23 mouse cellular contexts compared by ENCODE assay signal in genomic region chr16:71944165-71944564, GRCm38 (mm10).
DNase-seq lines count a peak whose midpoint lies in the region; ATAC-seq and TF ChIP-seq lines count a peak whose summit lies in the region.
"Had no signal": no experiment of that assay in that cellular context is flagged by ENCODE, and none has a peak within 500 bp of the region (broad histone marks: within the 10 kb centered on the region; RNA-seq: fewer than 3 reads in every experiment).

No protein-coding gene starts in this region.

- DNase-seq in embryo, embryonic 10 days (ENCODE audit: low spot score): peak; percentile 9
- DNase-seq in embryo, embryonic 9.5 days (ENCODE audit: extremely low spot score): no peak
- DNase-seq in kidney, adult 2 months: peak; percentile 36
- DNase-seq in kidney, postnatal 4 days: no peak
- DNase-seq in 3T3-L1 (ENCODE audit: low read depth, low spot score) (peak; percentile 54), MN1 (ENCODE audit: low spot score) (no peak)
- DNase-seq in embryonic facial prominence, embryonic 14.5 days (ENCODE audit: low spot score): peak; percentile 67
- no peak for DNase-seq in thymus, postnatal 14 days
- DNase-seq: adrenal gland, postnatal 14 days; cerebellum, adult 11 months; cerebellum, adult 9-11 months; heart, postnatal 14 days; liver, embryonic 13.5 days; lung, adult 2 months; lung, postnatal 14 days; thymus, adult 18-20 months; thymus, postnatal 4 days had no signal

- WGBS in kidney, adult 2 months: 55% methylated on average over 2 of the region's 2 CpGs
- 36% methylated on average over 2 of the region's 2 CpGs for whole genome bisulfite sequencing in embryonic facial prominence, embryonic 14.5 days

- no peak overlapping the region for H3K9ac ChIP-seq in embryonic facial prominence, embryonic 14.5 days (ENCODE audit: low read depth, low read length)
- H3K9ac ChIP-seq: limb, embryonic 12.5 days; liver, embryonic 13.5 days; midbrain, embryonic 13.5 days; stomach, embryonic 15.5 days had no signal

- TF ChIP-seq POLR2A in kidney, adult 2 months (IDR thresholded peaks at IDR 0.05; ENCODE audit: low read depth, low read length): no peak

- no peak for ATAC-seq in embryonic facial prominence, embryonic 14.5 days (ENCODE audit: low read depth)
- ATAC-seq: hindbrain, postnatal 0 days; intestine, embryonic 16.5 days; midbrain, embryonic 13.5 days had no signal

- no peaks in the 10 kb centered on the region for H3K36me3 ChIP-seq in kidney, adult 2 months (ENCODE audit: control insufficient read depth, insufficient read depth, low read length)
- H3K36me3 ChIP-seq in embryonic facial prominence, embryonic 14.5 days (ENCODE audit: control insufficient read depth, insufficient read depth, low read length): no peaks in the 10 kb centered on the region
- H3K36me3 ChIP-seq: heart, embryonic 10.5 days; limb, embryonic 12.5 days; liver, embryonic 13.5 days; midbrain, embryonic 13.5 days; stomach, embryonic 15.5 days had no signal

- H3K9me3 ChIP-seq in embryonic facial prominence, embryonic 14.5 days (ENCODE audit: control insufficient read depth, low read length): no peaks in the 10 kb centered on the region
- H3K9me3 ChIP-seq: heart, embryonic 10.5 days; limb, embryonic 12.5 days; liver, embryonic 13.5 days; midbrain, embryonic 13.5 days; stomach, embryonic 15.5 days had no signal

- TF ChIP-seq CTCF in kidney, adult 2 months (conservative IDR thresholded peaks at IDR 0.05; ENCODE audit: insufficient read depth, insufficient read length, low read depth, low read length): no peak

- no peak overlapping the region for H3K4me2 ChIP-seq in embryonic facial prominence, embryonic 14.5 days (ENCODE audit: low read depth, low read length)
- H3K4me2 ChIP-seq: limb, embryonic 12.5 days; liver, embryonic 13.5 days; midbrain, embryonic 13.5 days; stomach, embryonic 15.5 days had no signal

- no peak overlapping the region for H3K27ac ChIP-seq in kidney, adult 2 months (ENCODE audit: insufficient read depth, low read depth, low read length)
- no peak overlapping the region for H3K27ac ChIP-seq in embryonic facial prominence, embryonic 14.5 days (replicated peaks; ENCODE audit: low read depth, low read length)
- H3K27ac ChIP-seq: heart, embryonic 10.5 days; hindbrain, postnatal 0 days; limb, embryonic 12.5 days; liver, embryonic 13.5 days; midbrain, embryonic 13.5 days; stomach, embryonic 15.5 days had no signal

- H3K27me3 ChIP-seq in kidney, adult 2 months (replicated peaks; ENCODE audit: control insufficient read depth, insufficient read depth, low read length): no peaks in the 10 kb centered on the region
- no peaks in the 10 kb centered on the region for H3K27me3 ChIP-seq in embryonic facial prominence, embryonic 14.5 days (replicated peaks; ENCODE audit: control insufficient read depth, insufficient read depth, low read length)
- H3K27me3 ChIP-seq: limb, embryonic 12.5 days; liver, embryonic 13.5 days; midbrain, embryonic 13.5 days; stomach, embryonic 15.5 days had no signal

- no peak overlapping the region for H3K4me3 ChIP-seq in kidney, adult 2 months (ENCODE audit: insufficient read depth, low read depth, low read length)
- H3K4me3 ChIP-seq in embryonic facial prominence, embryonic 14.5 days (ENCODE audit: low read depth, low read length): no peak overlapping the region
- H3K4me3 ChIP-seq: heart, embryonic 10.5 days; limb, embryonic 12.5 days; liver, embryonic 13.5 days; midbrain, embryonic 13.5 days; stomach, embryonic 15.5 days had no signal

- H3K4me1 ChIP-seq in kidney, adult 2 months (ENCODE audit: control insufficient read depth, insufficient read depth, low read length): no peaks in the 10 kb centered on the region
- H3K4me1 ChIP-seq in embryonic facial prominence, embryonic 14.5 days (ENCODE audit: control insufficient read depth, insufficient read depth, low read length): 0 out of 2 replicates have a peak, but pooled peaks cover 4% of the 10 kb centered on the region
- H3K4me1 ChIP-seq: limb, embryonic 12.5 days; liver, embryonic 13.5 days; midbrain, embryonic 13.5 days; stomach, embryonic 15.5 days had no signal

Comparison
In these comparisons a context has a peak if more than half of its experiments do, and no peak if none do; other contexts are left out.
1. DNase-seq: peak in embryo, embryonic 10 days (single experiment), kidney, adult 2 months (single experiment), 3T3-L1 (single experiment) and embryonic facial prominence, embryonic 14.5 days (single experiment); none in embryo, embryonic 9.5 days (single experiment), kidney, postnatal 4 days (0 of 2), MN1 (single experiment) and thymus, postnatal 14 days (single experiment).